Mouse (Mus musculus): Measurements from ENCODE around the gene Hist1h2be. TPM values are rescaled to one million over a fixed set of nuclear protein-coding genes. Genes with fewer than 3 reads are reported as not detected.
"Not testable (repeated sequence)": the region's sequence is repeated elsewhere in the genome, so short reads cannot be mapped to it uniquely, and the experiment has no call there.

The Hist1h2be gene
- polyA plus RNA-seq, 1 experiment from 2014 or later, result 2.5 TPM

- DNase-seq (ENCODE audit: low spot score), result no peak
Measured at GRCm38 (mm10) chr13:23592614-23593013, 28.3 kb downstream of the Hist1h2be start.

- not testable (repeated sequence) for DNase-seq (ENCODE audit: low spot score)
Measured at GRCm38 (mm10) chr13:23591886-23592285, 29.0 kb downstream of the Hist1h2be start.

- no peak for DNase-seq (ENCODE audit: low spot score)
Measured at GRCm38 (mm10) chr13:23591206-23591605, 29.7 kb downstream of the Hist1h2be start.

- DNase-seq (ENCODE audit: low spot score), result no peak
Measured at GRCm38 (mm10) chr13:23586940-23587225, 34.0 kb downstream of the Hist1h2be start.

- no peak for DNase-seq (ENCODE audit: low spot score)
Measured at GRCm38 (mm10) chr13:23586099-23586939, 34.6 kb downstream of the Hist1h2be start.

GRCm38 (mm10) chr13:23585442-23586098, 35.4 kb downstream of the Hist1h2be start:
- peak; percentile 95 for DNase-seq (ENCODE audit: low spot score)

GRCm38 (mm10) chr13:23585029-23585441, 35.9 kb downstream of the Hist1h2be start:
- DNase-seq (ENCODE audit: low spot score), result peak; percentile 76

- peak; percentile 41 for DNase-seq (ENCODE audit: low spot score)
Measured at GRCm38 (mm10) chr13:23584331-23584730, 36.6 kb downstream of the Hist1h2be start.

GRCm38 (mm10) chr13:23583387-23584068, 37.4 kb downstream of the Hist1h2be start:
- DNase-seq (ENCODE audit: low spot score), result peak; percentile 19

GRCm38 (mm10) chr13:23582219-23583056, 38.5 kb downstream of the Hist1h2be start:
- DNase-seq (ENCODE audit: low spot score), result peak; percentile 29

GRCm38 (mm10) chr13:23581408-23582218, 39.3 kb downstream of the Hist1h2be start, which contains the start of gene Hist1h4d:
TSS of gene Hist1h4d (plus strand) at chr13:23581598.
- peak; percentile 98 for DNase-seq (ENCODE audit: low spot score)

GRCm38 (mm10) chr13:23577835-23578234, 43.1 kb downstream of the Hist1h2be start:
- no peak for DNase-seq (ENCODE audit: low spot score)

GRCm38 (mm10) chr13:23576906-23577639, 43.9 kb downstream of the Hist1h2be start:
- DNase-seq (ENCODE audit: low spot score), result no peak

GRCm38 (mm10) chr13:23576351-23576881, 44.5 kb downstream of the Hist1h2be start:
- peak; percentile 24 for DNase-seq (ENCODE audit: low spot score)

GRCm38 (mm10) chr13:23575864-23576313, 45.0 kb downstream of the Hist1h2be start:
- DNase-seq (ENCODE audit: low spot score), result peak; percentile 35

GRCm38 (mm10) chr13:23575271-23575851, 45.6 kb downstream of the Hist1h2be start, which contains the start of gene Hist1h3d:
TSS of gene Hist1h3d (plus strand) at chr13:23575763.
- peak; percentile 80 for DNase-seq (ENCODE audit: low spot score)

- peak; percentile 30 for DNase-seq (ENCODE audit: low spot score)
Measured at GRCm38 (mm10) chr13:23574546-23575170, 46.3 kb downstream of the Hist1h2be start.

GRCm38 (mm10) chr13:23573898-23574524, 46.9 kb downstream of the Hist1h2be start, which contains the start of the genes Hist1h2bf and Hist1h2ad:
TSS of gene Hist1h2bf (minus strand) at chr13:23574196.
TSS of gene Hist1h2ad (plus strand) at chr13:23574381.
- peak; percentile 98 for DNase-seq (ENCODE audit: low spot score)
